8 mouse cellular contexts compared by ENCODE assay signal in the genomic region with DNA sequence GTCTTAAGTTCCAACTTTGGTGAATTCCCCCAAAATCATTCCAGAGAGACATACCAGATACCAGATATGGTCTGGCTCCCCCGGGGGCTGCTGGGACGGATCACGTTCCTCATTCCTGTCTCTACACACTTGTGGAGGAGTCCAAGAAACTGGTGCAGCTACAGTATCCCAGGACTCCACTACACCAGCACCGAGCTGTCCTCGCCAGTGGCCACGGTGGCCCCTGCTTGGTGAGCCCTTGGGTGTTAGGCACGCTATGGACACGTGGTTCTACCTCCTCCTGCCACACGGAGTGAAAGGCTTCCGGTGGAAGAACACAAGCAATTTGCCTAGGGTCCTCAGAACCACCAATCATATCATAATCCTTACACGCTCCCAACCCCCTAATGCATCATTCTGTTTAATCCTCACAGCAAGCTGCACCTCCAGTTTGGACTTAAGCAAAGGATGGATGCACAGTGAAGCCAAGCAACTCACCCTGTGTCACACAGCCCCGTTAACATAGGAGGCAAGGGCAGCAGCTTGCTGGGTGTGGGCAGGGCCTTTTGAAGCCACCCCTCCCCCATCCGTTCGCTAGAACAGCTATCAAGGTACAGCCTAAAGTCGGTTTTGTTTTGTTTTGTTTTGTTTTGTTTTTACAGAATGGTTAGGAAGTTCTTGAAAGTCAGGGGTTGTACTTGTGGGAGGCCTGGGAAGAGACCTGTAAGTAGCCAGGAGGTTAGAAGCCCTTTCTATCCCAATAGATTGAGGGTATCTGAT. TPM values are rescaled to one million over a fixed set of nuclear protein-coding genes. Genes with fewer than 3 reads are reported as not detected.
DNase-seq lines count a peak whose midpoint lies in the region; ATAC-seq and TF ChIP-seq lines count a peak whose summit lies in the region.

No protein-coding gene starts in this region.

- H3K4me3 ChIP-seq in liver, embryonic 14.5 days (ENCODE audit: insufficient read depth in 1 of 2, low read depth in 2 of 2, low read length in 2 of 2) = no peak overlapping the region

- WGBS in liver, embryonic 14.5 days (ENCODE audit: insufficient replicate concordance) = 42% methylated on average over 15 of the region's 15 CpGs

- peak overlapping the region; percentile 46 for H3K4me2 ChIP-seq in liver, embryonic 14.5 days (ENCODE audit: low read depth)

- no peaks in the 10 kb centered on the region; a peak in 1 of 4 replicates for H3K4me1 ChIP-seq in liver, embryonic 14.5 days (replicated peaks; ENCODE audit: control insufficient read depth in 2 of 2, insufficient read depth in 2 of 2, low read length in 1 of 2)

- H3K27me3 ChIP-seq in liver, embryonic 14.5 days (ENCODE audit: control insufficient read depth, insufficient read depth, low read length) = peaks cover 3% of the 10 kb centered on the region

- DNase-seq in gastrocnemius, adult 18-20 months (ENCODE audit: low spot score) = peak; percentile 43
- DNase-seq in gastrocnemius, postnatal 36 days = no peak
- DNase-seq in thymus, postnatal 4 days = peak; percentile 46
- DNase-seq in thymus, adult 18-20 months = no peak
- DNase-seq in liver, embryonic 14.5 days (ENCODE audit: low read depth in 3 of 3, low spot score in 3 of 3) = no peak
- DNase-seq in testis, postnatal 10 days (ENCODE audit: low spot score) = peak; percentile 59
- DNase-seq in ovary, postnatal 14 days (ENCODE audit: low spot score) = no peak
- DNase-seq in frontal cortex, adult 2 months (ENCODE audit: extremely low spot score in 1 of 2, low spot score in 1 of 2) = no peak

- intact Hi-C loops in gastrocnemius, postnatal 36 days (cut with DNase I) = no loop called here

- no peak for TF ChIP-seq EP300 in liver, embryonic 14.5 days (IDR thresholded peaks at IDR 0.05; ENCODE audit: low read depth)

- no peak overlapping the region; the same call in 1 of the 2 replicates for H3K9ac ChIP-seq in liver, embryonic 14.5 days (replicated peaks)

- H3K9me3 ChIP-seq in liver, embryonic 14.5 days (ENCODE audit: control insufficient read depth, low read length) = no peaks in the 10 kb centered on the region

- no peak for TF ChIP-seq CTCF in liver, embryonic 14.5 days (IDR thresholded peaks at IDR 0.05; ENCODE audit: low read depth)

- no peak for ATAC-seq in liver, embryonic 14.5 days (ENCODE audit: insufficient read depth)

- no peaks in the 10 kb centered on the region for H3K36me3 ChIP-seq in liver, embryonic 14.5 days (replicated peaks; ENCODE audit: control insufficient read depth, insufficient read depth, low read depth)

- no peak overlapping the region for H3K27ac ChIP-seq in liver, embryonic 14.5 days

RNA-seq across cellular contexts. Expression of a gene that starts 2.2 kb away (rescaled TPM):
- total RNA-seq in gastrocnemius, adult 18-20 months (2021) = 10 to 100 TPM; 11.1 to 12.6 TPM
- 1 to 10 TPM; 6.4 to 6.6 TPM for total RNA-seq in gastrocnemius, postnatal 36 days (2021)
- 0.12 and 0.23 TPM in 2 replicates for polyA plus RNA-seq in liver, embryonic 14.5 days (2012; rRNA removed)
- 0.05 and 0.17 TPM in 2 replicates for polyA plus RNA-seq in liver, embryonic 14.5 days (2014; fragmentation: Nextera tagmentation; extraction: Ambion mirVana)
- polyA plus RNA-seq in frontal cortex, adult 2 months (2012; rRNA removed) = 1.2 and 1.3 TPM in 2 replicates

RNA-seq across cellular contexts. Expression of a gene that starts 32.3 kb away (rescaled TPM):
- 100 to 1,000 TPM; 215 to 238 TPM for total RNA-seq in gastrocnemius, adult 18-20 months (2021)
- 100 to 1,000 TPM; 205 to 210 TPM for total RNA-seq in gastrocnemius, postnatal 36 days (2021)
- polyA plus RNA-seq in liver, embryonic 14.5 days (2012; rRNA removed) = 7.5 and 7.8 TPM in 2 replicates
- polyA plus RNA-seq in liver, embryonic 14.5 days (2014; fragmentation: Nextera tagmentation; extraction: Ambion mirVana) = 8.3 and 9.1 TPM in 2 replicates
- polyA plus RNA-seq in frontal cortex, adult 2 months (2012; rRNA removed) = 44.4 and 45.5 TPM in 2 replicates

RNA-seq across cellular contexts. Expression of a gene that starts 38.1 kb away (rescaled TPM):
- not detected for total RNA-seq in gastrocnemius, adult 18-20 months (2021)
- total RNA-seq in gastrocnemius, postnatal 36 days (2021) = not detected
- not detected in 2 replicates for polyA plus RNA-seq in liver, embryonic 14.5 days (2012; rRNA removed)
- 0.32 TPM in 1 of 2 replicates, not detected in the other for polyA plus RNA-seq in liver, embryonic 14.5 days (2014; fragmentation: Nextera tagmentation; extraction: Ambion mirVana)
- not detected in 2 replicates for polyA plus RNA-seq in frontal cortex, adult 2 months (2012; rRNA removed)

Comparison
In these comparisons a context has a peak if more than half of its experiments do, and no peak if none do; other contexts are left out.
1. DNase-seq: peak in gastrocnemius, adult 18-20 months (single experiment), thymus, postnatal 4 days (single experiment) and testis, postnatal 10 days (single experiment); none in gastrocnemius, postnatal 36 days (0 of 2), thymus, adult 18-20 months (0 of 2), liver, embryonic 14.5 days (0 of 3), ovary, postnatal 14 days (single experiment) and frontal cortex, adult 2 months (0 of 2).